Mouse (Mus musculus) kidney, adult 2 months (tissue): ENCODE measurements at regions not wholly inside any gene's neighbourhood (a gene's known extent, or its start where the extent isn't known, plus 50 kb on each side); places are given as distances from the start of the nearest gene placed in this dataset.

Experiments used
- CTCF ChIP-seq: fragments of 200-500 bp; conservative IDR thresholded peaks from 2 replicates; pipeline ENCODE4 v1.5.1; 2011; ENCODE audit warnings: low read depth, mild to moderate bottlenecking, control low read depth, low read length, moderate library complexity, mixed read lengths; ENCODE audit not compliant: insufficient read depth, insufficient read length
- POLR2A ChIP-seq: fragments of 200-500 bp; IDR thresholded peaks from one replicate; pipeline ENCODE4 v1.6.1; 2011; ENCODE audit warnings: low read depth, low read length, control low read depth

DNA sequence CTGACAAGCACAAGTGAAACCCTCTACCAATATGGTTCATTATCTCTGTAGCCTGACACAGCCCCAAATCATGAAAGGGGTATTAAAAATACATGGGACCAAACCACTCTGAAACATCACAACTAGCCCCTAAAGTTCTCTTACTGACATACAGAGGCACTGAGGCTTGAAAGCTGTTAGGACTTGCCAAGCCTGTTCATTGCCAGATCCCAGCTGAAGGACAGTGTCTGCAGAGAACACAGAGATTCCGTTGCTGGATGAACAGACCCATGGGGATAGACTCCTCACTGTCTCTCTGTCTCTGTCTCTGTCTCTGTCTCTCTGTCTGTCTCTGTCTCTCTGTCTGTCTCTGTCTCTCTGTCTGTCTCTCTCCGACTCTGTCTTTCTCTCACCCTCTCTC lies 382.5 kb upstream of the Rack1 start:
- TF ChIP-seq CTCF (no peak), POLR2A (no peak)
